Mouse (Mus musculus) retina, adult 2 months (tissue): Measurements from ENCODE around the gene Fbxo21.

Experiments used
- DNase-seq: peaks from one replicate; pipeline ENCODE4 v3.0.0-alpha.2; 2012; ENCODE audit warnings: low read depth, low spot score

Gene Fbxo21

GRCm38 (mm10) chr5:118044907-118045306 is 68.4 kb downstream of the Fbxo21 start:
- no peak for DNase-seq

GRCm38 (mm10) chr5:118045385-118045784 is 68.9 kb downstream of the Fbxo21 start:
- no peak for DNase-seq

GRCm38 (mm10) chr5:118047091-118047757 is 70.7 kb downstream of the Fbxo21 start:
- DNase-seq, result no peak

GRCm38 (mm10) chr5:118048412-118048811 is 71.9 kb downstream of the Fbxo21 start:
- DNase-seq, result no peak

GRCm38 (mm10) chr5:118048928-118049327 is 72.4 kb downstream of the Fbxo21 start:
- no peak for DNase-seq

GRCm38 (mm10) chr5:118050743-118051142 is 74.2 kb downstream of the Fbxo21 start:
- no peak for DNase-seq

GRCm38 (mm10) chr5:118051981-118052662 is 75.6 kb downstream of the Fbxo21 start:
- no peak for DNase-seq

- DNase-seq, result no peak
Observed at GRCm38 (mm10) chr5:118053205-118053604, 76.7 kb downstream of the Fbxo21 start.

GRCm38 (mm10) chr5:118057508-118058111 is 81.1 kb downstream of the Fbxo21 start:
- no peak for DNase-seq

- no peak for DNase-seq
Observed at GRCm38 (mm10) chr5:118058858-118059257, 82.3 kb downstream of the Fbxo21 start.

- DNase-seq, result no peak
Observed at GRCm38 (mm10) chr5:118059646-118060045, 83.1 kb downstream of the Fbxo21 start.
